Mouse (Mus musculus) liver, postnatal 0 days (tissue): ENCODE results near the gene U2surp.

Experiments
- CTCF ChIP-seq: sonication (generic); IDR thresholded peaks from 2 replicates; pipeline ENCODE4 v1.5.1; 2016; ENCODE audit warnings: antibody characterized with exemption, low read depth
- EP300 ChIP-seq: IDR thresholded peaks from 2 replicates; pipeline ENCODE4 v1.6.1; 2016; ENCODE audit warnings: antibody characterized with exemption, low read depth, mild to moderate bottlenecking

DNA sequence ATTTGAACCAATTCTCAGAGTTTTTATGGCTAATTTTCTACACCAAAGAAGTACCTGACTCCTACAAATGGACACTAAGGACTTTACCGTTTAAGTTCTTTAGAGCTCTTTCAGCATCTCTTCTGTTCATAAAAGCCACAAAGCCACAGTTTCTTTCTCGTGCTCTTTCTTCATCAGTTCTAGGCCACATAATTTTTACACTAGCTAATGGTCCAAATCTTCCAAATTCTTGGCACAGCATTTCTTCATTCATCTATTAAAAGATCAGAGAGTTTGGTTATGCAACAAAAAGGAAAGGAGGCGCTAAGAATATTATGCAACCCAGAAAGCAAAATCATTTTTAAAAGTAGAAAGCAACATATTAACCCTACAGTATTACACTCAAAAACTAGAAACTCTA lies 21.8 kb downstream of the U2surp start:
- TF ChIP-seq CTCF (no peak), EP300 (no peak)
